Mouse (Mus musculus): ENCODE results near the gene Gm20388. TPM values are rescaled to one million over a fixed set of nuclear protein-coding genes. Genes with fewer than 3 reads are reported as not detected.

The Gm20388 gene
- polyA plus RNA-seq, 1 experiment from 2014 or later: 1.4 TPM

DNA sequence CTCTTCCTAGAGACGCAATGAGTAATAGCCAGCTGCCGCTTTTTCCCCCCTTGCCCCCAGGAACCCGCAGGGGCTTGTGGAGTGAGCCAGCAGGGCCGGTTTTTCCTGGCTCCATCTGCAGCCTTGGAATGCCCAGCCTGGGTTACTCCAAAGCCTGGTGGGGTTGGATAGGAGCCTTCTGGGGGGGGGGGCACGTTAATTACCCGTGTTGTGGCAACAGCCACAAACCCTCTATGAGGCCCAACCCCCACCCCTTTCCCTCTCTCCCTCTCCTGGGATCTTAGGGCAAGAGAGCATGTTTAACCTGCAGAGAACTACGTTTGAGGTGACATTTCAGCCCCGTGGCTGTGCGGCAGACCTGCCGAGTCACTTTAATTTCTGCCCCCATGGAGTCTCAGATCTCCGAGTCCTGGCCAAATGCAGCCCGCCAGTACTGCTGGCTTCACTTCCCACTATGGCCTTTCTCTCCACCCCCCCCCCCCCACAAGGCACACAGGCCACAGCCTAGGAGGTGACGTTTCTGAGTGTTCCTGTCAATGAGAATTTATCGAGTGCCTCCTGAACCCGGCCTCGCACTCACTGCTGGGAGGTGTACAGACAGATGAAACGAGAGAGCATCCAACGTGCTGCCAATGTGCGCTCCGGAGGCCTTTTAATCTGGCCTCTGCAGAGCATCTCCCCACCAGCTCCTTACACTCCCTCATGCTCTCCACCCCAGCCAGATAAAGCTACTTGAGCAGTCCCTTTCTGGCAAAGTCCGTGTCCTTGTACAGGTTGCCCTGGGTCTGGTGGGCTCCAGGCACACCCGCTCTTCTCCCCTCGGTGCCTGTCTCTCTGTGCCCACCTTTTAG is 629.4 kb downstream of the Gm20388 start:
- Histone ChIP-seq H3K4me2 (ENCODE audit: low read depth, low read length) (peak overlapping the region; percentile 99), H3K27me3 (ENCODE audit: control insufficient read depth, insufficient read depth, low read depth, low read length) (no peaks in the 10 kb centered on the region), H3K36me3 (ENCODE audit: control insufficient read depth, insufficient read depth) (no peaks in the 10 kb centered on the region; the same call in 1 of the 2 replicates), H3K4me3 (ENCODE audit: low read depth, low read length) (peak overlapping the region; percentile 95), H3K27ac (ENCODE audit: low read length) (peak overlapping the region; percentile 95), H3K9me3 (replicated peaks; ENCODE audit: control insufficient read depth, low read length) (no peaks in the 10 kb centered on the region), H3K4me1 (ENCODE audit: control insufficient read depth, low read depth, low read length) (peaks cover 92% of the 10 kb centered on the region), H3K9ac (ENCODE audit: low read depth, low read length) (peak overlapping the region; percentile 94)
- WGBS (ENCODE audit: insufficient replicate concordance): 10% methylated on average over 23 of the region's 23 CpGs
- peak; percentile 37 for ATAC-seq (ENCODE audit: low read depth)

DNA sequence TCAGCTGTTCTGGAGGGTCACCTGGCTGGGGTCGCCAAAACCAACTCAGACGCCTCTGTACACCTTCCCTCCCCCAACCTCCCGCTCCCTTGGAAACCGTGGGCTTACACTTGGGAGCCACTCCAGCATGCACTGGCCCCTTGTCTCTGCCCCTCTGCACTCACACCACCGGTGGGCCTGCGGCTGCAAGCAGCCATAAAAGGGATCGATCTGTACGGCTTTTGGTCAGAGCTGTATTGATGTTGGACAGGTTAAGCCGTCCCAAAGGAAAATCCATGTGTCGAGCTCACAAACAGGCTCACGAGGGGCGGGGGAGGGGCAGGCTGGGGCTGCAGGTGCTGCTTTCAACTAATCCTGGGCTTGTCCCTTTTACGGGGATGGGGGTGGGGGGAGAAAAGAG is 632.4 kb downstream of the Gm20388 start:
- 61% methylated on average over 13 of the region's 13 CpGs for WGBS (ENCODE audit: insufficient replicate concordance)
- ATAC-seq (ENCODE audit: low read depth): no peak
- H3K4me3 ChIP-seq (ENCODE audit: low read depth, low read length): no peak overlapping the region

DNA sequence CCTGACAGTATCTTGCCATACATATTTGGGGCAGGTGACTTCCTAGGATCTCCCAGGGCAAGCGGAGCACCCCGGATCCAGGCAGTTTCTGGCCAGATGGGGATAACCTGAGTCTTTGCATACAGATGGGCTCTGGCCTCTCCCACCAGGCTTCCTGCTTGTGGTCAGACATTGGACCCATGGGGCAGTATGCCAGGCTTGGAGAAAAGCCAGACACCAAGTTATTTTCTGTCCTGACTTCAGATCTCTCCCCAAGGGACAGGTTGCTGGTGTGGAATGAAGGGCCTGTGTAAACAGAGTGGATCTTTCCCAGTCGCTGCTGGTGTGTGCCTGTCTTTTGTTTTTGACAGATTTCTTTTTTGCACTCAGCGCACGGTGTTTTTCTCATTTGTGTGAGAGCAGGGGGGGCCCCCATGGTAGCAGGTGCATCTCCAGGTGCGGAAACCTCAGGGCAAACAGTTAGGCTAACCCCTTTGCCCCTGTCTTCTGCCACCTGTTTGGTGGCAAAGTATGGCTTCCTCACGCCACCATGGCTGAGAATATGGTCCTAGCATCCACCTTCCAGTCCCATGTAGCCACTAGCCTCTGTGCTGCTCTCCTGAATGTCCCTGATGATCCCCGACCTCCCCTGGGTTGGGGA is 632.9 kb downstream of the Gm20388 start:
- Histone ChIP-seq H3K9me3 (replicated peaks; ENCODE audit: control insufficient read depth, low read length) (no peaks in the 10 kb centered on the region), H3K27ac (ENCODE audit: low read length) (peak overlapping the region; percentile 69; the same call in 1 of the 2 replicates), H3K4me3 (ENCODE audit: low read depth, low read length) (no peak overlapping the region), H3K4me1 (ENCODE audit: control insufficient read depth, low read depth, low read length) (peaks cover 92% of the 10 kb centered on the region), H3K36me3 (ENCODE audit: control insufficient read depth, insufficient read depth) (peaks cover 2% of the 10 kb centered on the region; the same call in 1 of the 2 replicates), H3K27me3 (ENCODE audit: control insufficient read depth, insufficient read depth, low read depth, low read length) (no peaks in the 10 kb centered on the region), H3K4me2 (ENCODE audit: low read depth, low read length) (peak overlapping the region; percentile 11; the same call in 1 of the 2 replicates), H3K9ac (ENCODE audit: low read depth, low read length) (0 out of 2 replicates have a peak overlapping the region, but pooled peaks have one; percentile 24)
- ATAC-seq (ENCODE audit: low read depth): no peak
- WGBS (ENCODE audit: insufficient replicate concordance): 73% methylated on average over 8 of the region's 8 CpGs

More for the DNA sequence above, 632.4 kb downstream of the Gm20388 start:
- H3K9me3 ChIP-seq (replicated peaks; ENCODE audit: control insufficient read depth, low read length): no peaks in the 10 kb centered on the region
- peaks cover 96% of the 10 kb centered on the region for H3K4me1 ChIP-seq (ENCODE audit: control insufficient read depth, low read depth, low read length)
- no peaks in the 10 kb centered on the region for H3K27me3 ChIP-seq (ENCODE audit: control insufficient read depth, insufficient read depth, low read depth, low read length)
- peak overlapping the region; percentile 64 for H3K27ac ChIP-seq (ENCODE audit: low read length)
- peaks cover 2% of the 10 kb centered on the region; the same call in 1 of the 2 replicates for H3K36me3 ChIP-seq (ENCODE audit: control insufficient read depth, insufficient read depth)
- H3K4me2 ChIP-seq (ENCODE audit: low read depth, low read length): no peak overlapping the region
- H3K9ac ChIP-seq (ENCODE audit: low read depth, low read length): no peak overlapping the region

DNA sequence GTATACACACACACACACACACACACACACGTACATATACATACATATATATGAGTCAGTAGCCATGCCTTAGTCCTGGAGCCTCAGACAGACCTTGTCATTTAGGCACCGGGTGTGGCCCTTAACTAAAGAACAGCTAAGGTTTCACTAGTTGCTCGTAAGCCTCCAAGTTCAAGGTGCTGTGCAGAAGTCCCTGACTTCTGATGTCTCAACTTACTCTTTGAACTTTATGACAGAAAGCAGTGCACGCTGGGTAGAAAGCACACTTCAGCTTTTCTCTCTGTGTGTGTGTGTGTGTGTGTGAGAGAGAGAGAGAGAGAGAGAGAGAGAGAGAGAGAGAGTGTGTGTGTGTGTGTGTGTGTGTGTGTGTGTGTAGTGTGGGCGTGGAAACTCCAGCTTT is 633.5 kb downstream of the Gm20388 start:
- ATAC-seq (ENCODE audit: low read depth): no peak
- no peak overlapping the region for H3K9ac ChIP-seq (ENCODE audit: low read depth, low read length)
- no peaks in the 10 kb centered on the region for H3K27me3 ChIP-seq (ENCODE audit: control insufficient read depth, insufficient read depth, low read depth, low read length)
- no peak overlapping the region for H3K4me3 ChIP-seq (ENCODE audit: low read depth, low read length)
- peak overlapping the region; percentile 69; the same call in 1 of the 2 replicates for H3K27ac ChIP-seq (ENCODE audit: low read length)
- WGBS (ENCODE audit: insufficient replicate concordance): 58% methylated on average over 5 of the region's 5 CpGs
- H3K4me1 ChIP-seq (ENCODE audit: control insufficient read depth, low read depth, low read length): peaks cover 88% of the 10 kb centered on the region
- H3K36me3 ChIP-seq (ENCODE audit: control insufficient read depth, insufficient read depth): peaks cover 2% of the 10 kb centered on the region
- H3K9me3 ChIP-seq (replicated peaks; ENCODE audit: control insufficient read depth, low read length): no peaks in the 10 kb centered on the region
- peak overlapping the region; percentile 11; the same call in 1 of the 2 replicates for H3K4me2 ChIP-seq (ENCODE audit: low read depth, low read length)

DNA sequence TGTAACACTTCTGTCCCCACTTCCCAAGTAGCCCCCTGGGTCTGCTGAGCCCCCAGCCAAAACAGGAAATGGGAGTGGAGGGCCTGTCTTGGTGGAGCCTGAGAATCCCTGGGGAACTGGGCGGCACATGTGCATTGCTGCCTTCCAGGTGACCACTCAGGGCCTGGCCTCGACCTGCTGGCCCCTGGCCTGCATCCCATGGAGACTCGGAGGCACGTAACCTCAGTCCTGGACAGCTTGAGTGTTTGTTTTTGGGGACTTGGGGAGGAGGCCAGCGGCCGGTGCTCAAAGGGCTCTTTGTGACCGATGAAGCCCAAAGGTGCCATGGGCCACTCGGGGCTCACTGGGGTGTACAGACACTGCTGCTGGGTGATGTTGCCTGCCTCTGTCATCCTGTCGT is 636.9 kb downstream of the Gm20388 start:
- WGBS (ENCODE audit: insufficient replicate concordance): 76% methylated on average over 9 of the region's 9 CpGs
- Histone ChIP-seq H3K27ac (ENCODE audit: low read length) (no peak overlapping the region), H3K9ac (ENCODE audit: low read depth, low read length) (no peak overlapping the region), H3K36me3 (ENCODE audit: control insufficient read depth, insufficient read depth) (peaks cover 2% of the 10 kb centered on the region), H3K4me2 (ENCODE audit: low read depth, low read length) (no peak overlapping the region), H3K27me3 (ENCODE audit: control insufficient read depth, insufficient read depth, low read depth, low read length) (no peaks in the 10 kb centered on the region), H3K4me3 (ENCODE audit: low read depth, low read length) (no peak overlapping the region), H3K9me3 (replicated peaks; ENCODE audit: control insufficient read depth, low read length) (no peaks in the 10 kb centered on the region), H3K4me1 (ENCODE audit: control insufficient read depth, low read depth, low read length) (peaks cover 61% of the 10 kb centered on the region)
- peak; percentile 40 for ATAC-seq (ENCODE audit: low read depth)

DNA sequence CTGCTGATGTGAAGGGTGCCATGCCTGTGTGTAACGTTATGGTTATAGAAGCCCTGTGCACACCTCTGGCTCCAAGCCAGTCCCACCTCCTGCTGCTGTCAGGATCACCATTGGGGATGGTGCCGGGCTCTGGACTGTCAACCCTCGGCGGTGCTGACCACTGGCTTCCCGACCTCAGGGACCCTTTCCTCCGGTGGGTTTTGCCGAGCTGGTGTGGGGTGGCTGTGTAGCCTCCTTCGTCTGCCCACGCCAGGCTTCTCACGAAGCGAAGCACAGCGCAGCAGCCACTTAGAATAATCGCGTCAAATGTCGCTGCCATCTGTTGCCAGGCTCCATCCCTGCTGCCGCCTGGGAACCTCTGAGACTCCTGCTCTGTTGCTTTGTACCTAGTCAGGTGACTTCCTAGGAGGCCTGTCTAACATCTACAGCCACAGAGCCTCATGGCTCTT is 637.7 kb downstream of the Gm20388 start:
- no peak for ATAC-seq (ENCODE audit: low read depth)
- Histone ChIP-seq H3K4me3 (ENCODE audit: low read depth, low read length) (no peak overlapping the region), H3K9me3 (replicated peaks; ENCODE audit: control insufficient read depth, low read length) (no peaks in the 10 kb centered on the region), H3K36me3 (ENCODE audit: control insufficient read depth, insufficient read depth) (peaks cover 2% of the 10 kb centered on the region), H3K9ac (ENCODE audit: low read depth, low read length) (no peak overlapping the region), H3K4me1 (ENCODE audit: control insufficient read depth, low read depth, low read length) (peaks cover 53% of the 10 kb centered on the region), H3K27me3 (ENCODE audit: control insufficient read depth, insufficient read depth, low read depth, low read length) (no peaks in the 10 kb centered on the region), H3K4me2 (ENCODE audit: low read depth, low read length) (no peak overlapping the region), H3K27ac (ENCODE audit: low read length) (no peak overlapping the region)
- 77% methylated on average over 16 of the region's 16 CpGs for WGBS (ENCODE audit: insufficient replicate concordance)

DNA sequence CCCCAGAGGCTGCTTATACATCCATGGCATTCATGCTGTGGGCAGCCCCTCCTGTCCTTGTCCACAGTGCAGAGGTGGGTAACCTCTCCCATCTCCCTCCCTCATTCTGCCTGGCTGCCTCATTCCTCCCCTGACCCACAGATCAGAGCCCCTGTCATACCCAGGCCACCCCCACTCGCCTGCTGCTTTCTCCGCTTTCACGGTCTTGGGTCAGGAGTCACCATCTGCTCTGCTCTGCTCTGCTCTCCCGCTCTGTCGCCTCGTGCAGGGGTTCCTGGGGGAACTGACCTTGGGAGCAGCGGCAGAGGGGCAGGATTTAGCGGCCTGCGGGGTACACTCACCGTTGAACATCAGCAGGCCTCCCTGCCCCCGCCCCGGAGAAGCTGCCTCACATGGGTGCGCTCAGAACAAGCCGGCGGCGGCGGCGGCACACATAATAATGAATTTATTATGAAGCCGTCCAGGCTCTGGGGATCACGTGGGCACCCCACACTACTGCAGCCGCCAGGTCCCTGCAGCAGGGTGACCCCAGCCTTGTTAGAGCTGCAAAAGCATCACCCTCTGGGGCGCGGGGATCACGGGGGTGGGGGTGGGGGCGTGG is 638.8 kb downstream of the Gm20388 start:
- no peak overlapping the region for H3K4me2 ChIP-seq (ENCODE audit: low read depth, low read length)
- H3K9me3 ChIP-seq (replicated peaks; ENCODE audit: control insufficient read depth, low read length): no peaks in the 10 kb centered on the region
- H3K9ac ChIP-seq (ENCODE audit: low read depth, low read length): no peak overlapping the region
- H3K4me1 ChIP-seq (ENCODE audit: control insufficient read depth, low read depth, low read length): peaks cover 42% of the 10 kb centered on the region
- no peak for ATAC-seq (ENCODE audit: low read depth)
- H3K27me3 ChIP-seq (ENCODE audit: control insufficient read depth, insufficient read depth, low read depth, low read length): no peaks in the 10 kb centered on the region
- peaks cover 12% of the 10 kb centered on the region for H3K36me3 ChIP-seq (ENCODE audit: control insufficient read depth, insufficient read depth)
- H3K27ac ChIP-seq (ENCODE audit: low read length): no peak overlapping the region
- 67% methylated on average over 25 of the region's 25 CpGs for WGBS (ENCODE audit: insufficient replicate concordance)
- H3K4me3 ChIP-seq (ENCODE audit: low read depth, low read length): no peak overlapping the region

DNA sequence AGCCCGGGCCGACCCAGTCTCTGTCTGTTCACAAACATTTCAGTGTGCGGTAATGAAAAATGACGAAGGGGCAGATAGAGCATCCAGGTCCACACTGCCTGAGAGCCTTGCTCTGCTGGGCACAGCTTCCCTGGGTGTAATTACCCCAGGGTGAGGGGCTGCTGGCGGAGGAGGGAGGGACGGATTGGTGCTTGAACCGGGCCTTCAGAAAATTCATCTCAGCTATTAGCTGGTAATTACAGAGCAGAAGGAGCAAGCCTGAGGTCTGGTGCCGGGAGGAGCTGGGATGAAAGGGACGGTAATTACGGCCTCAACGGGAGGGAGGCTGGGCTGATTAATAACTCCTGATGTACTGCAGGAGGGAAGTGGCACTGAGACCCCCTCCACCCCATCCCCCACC is 639.3 kb downstream of the Gm20388 start:
- H3K9ac ChIP-seq (ENCODE audit: low read depth, low read length): no peak overlapping the region
- H3K36me3 ChIP-seq (ENCODE audit: control insufficient read depth, insufficient read depth): peaks cover 16% of the 10 kb centered on the region

More for the DNA sequence above, 639.3 kb downstream of the Gm20388 start:
- Histone ChIP-seq H3K27ac (ENCODE audit: low read length) (no peak overlapping the region), H3K27me3 (ENCODE audit: control insufficient read depth, insufficient read depth, low read depth, low read length) (no peaks in the 10 kb centered on the region), H3K4me1 (ENCODE audit: control insufficient read depth, low read depth, low read length) (peaks cover 38% of the 10 kb centered on the region), H3K4me3 (ENCODE audit: low read depth, low read length) (no peak overlapping the region), H3K9me3 (replicated peaks; ENCODE audit: control insufficient read depth, low read length) (no peaks in the 10 kb centered on the region), H3K4me2 (ENCODE audit: low read depth, low read length) (no peak overlapping the region)
- WGBS (ENCODE audit: insufficient replicate concordance): 70% methylated on average over 11 of the region's 11 CpGs
- ATAC-seq (ENCODE audit: low read depth): no peak

All from liver, embryonic 16.5 days (tissue).